Mouse (Mus musculus): ENCODE measurements around the gene Lig3. TPM values are rescaled to one million over a fixed set of nuclear protein-coding genes. Genes with fewer than 3 reads are reported as not detected.
"Not testable (repeated sequence)": the region's sequence is repeated elsewhere in the genome, so short reads cannot be mapped to it uniquely, and the experiment has no call there.

Gene Lig3
- polyA plus RNA-seq, 1 experiment from 2014 or later, result 10.2 TPM

- not testable (repeated sequence) for H3K9ac ChIP-seq; H3K27me3 ChIP-seq; DNase-seq; H3K4me3 ChIP-seq (replicated peaks); H3K27ac ChIP-seq; ATAC-seq (ENCODE audit: low read depth); H3K9me3 ChIP-seq (replicated peaks); H3K4me2 ChIP-seq
- 80% methylated on average over 10 of the region's 10 CpGs for WGBS (ENCODE audit: insufficient replicate concordance)
- H3K4me1 ChIP-seq (replicated peaks), result peaks cover 53% of the 10 kb centered on the region
- H3K36me3 ChIP-seq, result peaks cover 44% of the 10 kb centered on the region
These were observed 51.5 kb downstream of the Lig3 start for GRCm38 (mm10) chr11:82832402-82832801.

- Histone ChIP-seq H3K4me3 (replicated peaks) (no peak overlapping the region), H3K27ac (peak overlapping the region; percentile 45; the same call in 1 of the 2 replicates), H3K4me2 (no peak overlapping the region), H3K4me1 (replicated peaks) (peaks cover 69% of the 10 kb centered on the region), H3K9me3 (replicated peaks) (no peaks in the 10 kb centered on the region), H3K27me3 (no peaks in the 10 kb centered on the region), H3K9ac (no peak overlapping the region), H3K36me3 (peaks cover 40% of the 10 kb centered on the region)
- 50% methylated on average over 8 of the region's 8 CpGs for WGBS (ENCODE audit: insufficient replicate concordance)
- ATAC-seq (ENCODE audit: low read depth), result no peak
- DNase-seq, result no peak
These were observed 53.0 kb downstream of the Lig3 start for GRCm38 (mm10) chr11:82833929-82834328.

- H3K4me3 ChIP-seq (replicated peaks); H3K27me3 ChIP-seq; H3K9me3 ChIP-seq (replicated peaks); H3K4me2 ChIP-seq; ATAC-seq (ENCODE audit: low read depth); H3K9ac ChIP-seq; DNase-seq: not testable (repeated sequence)
- WGBS (ENCODE audit: insufficient replicate concordance), result 62% methylated on average over 7 of the region's 7 CpGs
- peak overlapping the region; percentile 45; the same call in 1 of the 2 replicates for H3K27ac ChIP-seq
- H3K36me3 ChIP-seq, result peaks cover 38% of the 10 kb centered on the region
- H3K4me1 ChIP-seq (replicated peaks), result peaks cover 73% of the 10 kb centered on the region
These were observed 53.5 kb downstream of the Lig3 start for GRCm38 (mm10) chr11:82834359-82834758.

GRCm38 (mm10) chr11:82835616-82836432 lies 54.9 kb downstream of the Lig3 start:
- peaks cover 36% of the 10 kb centered on the region for H3K36me3 ChIP-seq
- peaks cover 84% of the 10 kb centered on the region for H3K4me1 ChIP-seq (replicated peaks)
- no peak for DNase-seq
- no peak overlapping the region for H3K4me2 ChIP-seq
- 77% methylated on average over 11 of the region's 11 CpGs for WGBS (ENCODE audit: insufficient replicate concordance)
- no peak overlapping the region for H3K9ac ChIP-seq
- H3K27me3 ChIP-seq, result no peaks in the 10 kb centered on the region
- ATAC-seq (ENCODE audit: low read depth), result no peak
- no peak overlapping the region for H3K4me3 ChIP-seq (replicated peaks)
- peak overlapping the region; percentile 27 for H3K27ac ChIP-seq
- no peaks in the 10 kb centered on the region for H3K9me3 ChIP-seq (replicated peaks)

GRCm38 (mm10) chr11:82837192-82837591 lies 56.3 kb downstream of the Lig3 start:
- 74% methylated on average over 7 of the region's 7 CpGs for WGBS (ENCODE audit: insufficient replicate concordance)
- Histone ChIP-seq H3K36me3 (peaks cover 31% of the 10 kb centered on the region), H3K9me3 (replicated peaks) (no peaks in the 10 kb centered on the region), H3K4me3 (replicated peaks) (no peak overlapping the region), H3K27ac (peak overlapping the region; percentile 13; the same call in 1 of the 2 replicates), H3K4me1 (replicated peaks) (peaks cover 85% of the 10 kb centered on the region), H3K27me3 (no peaks in the 10 kb centered on the region), H3K4me2 (no peak overlapping the region), H3K9ac (no peak overlapping the region)
- DNase-seq (no peak), ATAC-seq (ENCODE audit: low read depth) (no peak)

- ATAC-seq (ENCODE audit: low read depth), result peak; percentile 55; the same call in 1 of the 2 replicates
- DNase-seq, result no peak
- Histone ChIP-seq H3K27ac (0 out of 2 replicates have a peak overlapping the region, but pooled peaks have one; percentile 13), H3K4me2 (no peak overlapping the region), H3K9me3 (replicated peaks) (no peaks in the 10 kb centered on the region), H3K36me3 (peaks cover 30% of the 10 kb centered on the region), H3K4me3 (replicated peaks) (no peak overlapping the region), H3K9ac (peak overlapping the region; percentile 18; the same call in 1 of the 2 replicates), H3K27me3 (no peaks in the 10 kb centered on the region), H3K4me1 (replicated peaks) (peaks cover 86% of the 10 kb centered on the region)
- WGBS (ENCODE audit: insufficient replicate concordance), result 32% methylated on average over 7 of the region's 7 CpGs
These were observed 56.9 kb downstream of the Lig3 start for GRCm38 (mm10) chr11:82837848-82838247.

GRCm38 (mm10) chr11:82838511-82838910 lies 57.6 kb downstream of the Lig3 start:
- Histone ChIP-seq H3K9ac (no peak overlapping the region), H3K4me2 (no peak overlapping the region), H3K4me1 (replicated peaks) (peaks cover 86% of the 10 kb centered on the region), H3K27me3 (no peaks in the 10 kb centered on the region), H3K36me3 (peaks cover 31% of the 10 kb centered on the region), H3K9me3 (replicated peaks) (no peaks in the 10 kb centered on the region), H3K27ac (0 out of 2 replicates have a peak overlapping the region, but pooled peaks have one; percentile 13), H3K4me3 (replicated peaks) (no peak overlapping the region)
- no peak for DNase-seq
- WGBS (ENCODE audit: insufficient replicate concordance), result 77% methylated on average over 5 of the region's 5 CpGs
- no peak for ATAC-seq (ENCODE audit: low read depth)

- Histone ChIP-seq H3K9ac (peak overlapping the region; percentile 85), H3K36me3 (peaks cover 13% of the 10 kb centered on the region; the same call in 1 of the 2 replicates), H3K27me3 (no peaks in the 10 kb centered on the region), H3K4me1 (replicated peaks) (peaks cover 99% of the 10 kb centered on the region), H3K4me3 (replicated peaks) (peak overlapping the region; percentile 62), H3K9me3 (replicated peaks) (no peaks in the 10 kb centered on the region), H3K4me2 (peak overlapping the region; percentile 92), H3K27ac (peak overlapping the region; percentile 99)
- ATAC-seq (ENCODE audit: low read depth) (no peak), DNase-seq (no peak)
- 38% methylated on average over 11 of the region's 11 CpGs for whole genome bisulfite sequencing (ENCODE audit: insufficient replicate concordance)
These were observed 64.0 kb downstream of the Lig3 start for GRCm38 (mm10) chr11:82844771-82845414.

- peaks cover 99% of the 10 kb centered on the region for H3K4me1 ChIP-seq (replicated peaks)
These were observed 64.6 kb downstream of the Lig3 start for GRCm38 (mm10) chr11:82845415-82846078.

GRCm38 (mm10) chr11:82846079-82846436 lies 65.2 kb downstream of the Lig3 start:
- ATAC-seq (ENCODE audit: low read depth) (peak; percentile 84), DNase-seq (peak; percentile 79)

More at GRCm38 (mm10) chr11:82845415-82846078, 64.6 kb downstream of the Lig3 start:
- Histone ChIP-seq H3K4me2 (peak overlapping the region; percentile 92), H3K36me3 (peaks cover 13% of the 10 kb centered on the region; the same call in 1 of the 2 replicates), H3K27me3 (no peaks in the 10 kb centered on the region), H3K9ac (peak overlapping the region; percentile 85), H3K27ac (peak overlapping the region; percentile 99), H3K9me3 (replicated peaks) (no peaks in the 10 kb centered on the region), H3K4me3 (replicated peaks) (peak overlapping the region; percentile 62)
- peak; percentile 87 for ATAC-seq (ENCODE audit: low read depth)
- peak; percentile 79 for DNase-seq
- WGBS (ENCODE audit: insufficient replicate concordance), result 5% methylated on average over 16 of the region's 16 CpGs

GRCm38 (mm10) chr11:82846938-82847337 lies 66.0 kb downstream of the Lig3 start:
- Histone ChIP-seq H3K9ac (peak overlapping the region; percentile 75), H3K27ac (peak overlapping the region; percentile 99), H3K36me3 (peaks cover 13% of the 10 kb centered on the region; the same call in 1 of the 2 replicates), H3K9me3 (replicated peaks) (no peaks in the 10 kb centered on the region), H3K4me1 (replicated peaks) (peaks cover 99% of the 10 kb centered on the region), H3K4me3 (replicated peaks) (peak overlapping the region; percentile 40), H3K4me2 (peak overlapping the region; percentile 92), H3K27me3 (no peaks in the 10 kb centered on the region)
- DNase-seq (peak; percentile 20), ATAC-seq (ENCODE audit: low read depth) (no peak)
- WGBS (ENCODE audit: insufficient replicate concordance), result 31% methylated on average over 3 of the region's 3 CpGs

More at GRCm38 (mm10) chr11:82846079-82846436, 65.2 kb downstream of the Lig3 start:
- peak overlapping the region; percentile 92 for H3K4me2 ChIP-seq
- H3K4me3 ChIP-seq (replicated peaks), result peak overlapping the region; percentile 62
- peak overlapping the region; percentile 99 for H3K27ac ChIP-seq
- H3K27me3 ChIP-seq, result no peaks in the 10 kb centered on the region
- H3K4me1 ChIP-seq (replicated peaks), result peaks cover 99% of the 10 kb centered on the region
- H3K36me3 ChIP-seq, result peaks cover 13% of the 10 kb centered on the region; the same call in 1 of the 2 replicates
- 0% methylated on average over 4 of the region's 4 CpGs for WGBS (ENCODE audit: insufficient replicate concordance)
- no peaks in the 10 kb centered on the region for H3K9me3 ChIP-seq (replicated peaks)
- peak overlapping the region; percentile 85 for H3K9ac ChIP-seq
